In genomic region chr16:88569732-88570131, GRCm38 (mm10) we compare ENCODE assay signal across 30 mouse cellular contexts. TPM values are rescaled to one million over a fixed set of nuclear protein-coding genes. Genes with fewer than 3 reads are reported as not detected.
DNase-seq lines count a peak whose midpoint lies in the region; ATAC-seq and TF ChIP-seq lines count a peak whose summit lies in the region.
"Had no signal": no experiment of that assay in that cellular context is flagged by ENCODE, and none has a peak within 500 bp of the region (broad histone marks: within the 10 kb centered on the region; RNA-seq: fewer than 3 reads in every experiment).

No protein-coding gene starts in this region.

- peak overlapping the region; percentile 59 for H3K27ac ChIP-seq in kidney, embryonic 15.5 days
- H3K27ac ChIP-seq in kidney, postnatal 0 days = peak overlapping the region; percentile 42; the same call in 1 of the 2 replicates
- no peak overlapping the region for H3K27ac ChIP-seq in intestine, embryonic 15.5 days
- 0 out of 2 replicates have a peak overlapping the region, but pooled peaks have one; percentile 54 for H3K27ac ChIP-seq in intestine, postnatal 0 days (ENCODE audit: low read depth, low read length)
- H3K27ac ChIP-seq in hindbrain, embryonic 16.5 days (ENCODE audit: low read depth, low read length) = no peak overlapping the region
- H3K27ac ChIP-seq: embryonic facial prominence, embryonic 13.5 days; embryonic facial prominence, embryonic 15.5 days; forebrain, embryonic 10.5 days; forebrain, embryonic 12.5 days had no signal

- no peak for DNase-seq in kidney, postnatal 4 days
- no peak for DNase-seq in kidney, postnatal 0 days (ENCODE audit: low spot score)
- no peak for DNase-seq in kidney, adult 8-10 months
- DNase-seq: adrenal gland, postnatal 10 days; adrenal gland, postnatal 25 days; B cell, adult 2 months; cerebellum, adult 11 months; cerebellum, adult 18-20 months; cerebellum, adult 8-10 months; cerebellum, adult 9-11 months; cerebellum, postnatal 14 days; cerebellum, postnatal 36 days; embryo, embryonic 11 days had no signal

- no peak for ATAC-seq in kidney, embryonic 15.5 days (replicated peaks; ENCODE audit: low FRiP score)
- ATAC-seq in kidney, postnatal 0 days (replicated peaks; ENCODE audit: low FRiP score, low read depth) = no peak
- peak; percentile 90 for ATAC-seq in intestine, embryonic 15.5 days
- peak; percentile 84 for ATAC-seq in intestine, postnatal 0 days
- ATAC-seq in hindbrain, embryonic 16.5 days = no peak
- ATAC-seq: activated CD4-positive, CD25-positive, alpha-beta regulatory T cell, adult 4 months; CD4-positive, CD25-positive, alpha-beta regulatory T cell, adult 4 months; forebrain, embryonic 14.5 days; Patski had no signal

- H3K9ac ChIP-seq in kidney, embryonic 15.5 days = no peak overlapping the region
- H3K9ac ChIP-seq in kidney, postnatal 0 days (ENCODE audit: low read depth, low read length) = no peak overlapping the region
- no peak overlapping the region for H3K9ac ChIP-seq in intestine, embryonic 15.5 days
- no peak overlapping the region for H3K9ac ChIP-seq in intestine, postnatal 0 days (ENCODE audit: low read depth, low read length)
- H3K9ac ChIP-seq in hindbrain, embryonic 16.5 days (ENCODE audit: low read depth, low read length) = no peak overlapping the region
- H3K9ac ChIP-seq: embryonic facial prominence, embryonic 13.5 days; embryonic facial prominence, embryonic 15.5 days; forebrain, embryonic 12.5 days had no signal

- H3K36me3 ChIP-seq in kidney, embryonic 15.5 days = no peaks in the 10 kb centered on the region
- no peaks in the 10 kb centered on the region for H3K36me3 ChIP-seq in kidney, postnatal 0 days (ENCODE audit: insufficient read depth, low read length)
- H3K36me3 ChIP-seq in intestine, embryonic 15.5 days = no peaks in the 10 kb centered on the region
- no peaks in the 10 kb centered on the region for H3K36me3 ChIP-seq in intestine, postnatal 0 days (ENCODE audit: control insufficient read depth, insufficient read depth)
- no peaks in the 10 kb centered on the region for H3K36me3 ChIP-seq in hindbrain, embryonic 16.5 days (ENCODE audit: control insufficient read depth, insufficient read depth, low read length)
- H3K36me3 ChIP-seq: embryonic facial prominence, embryonic 13.5 days; embryonic facial prominence, embryonic 15.5 days; forebrain, embryonic 10.5 days; forebrain, embryonic 12.5 days; G1E had no signal

- no peak for TF ChIP-seq CTCF in kidney, postnatal 0 days (IDR thresholded peaks at IDR 0.05; ENCODE audit: low read depth)
- no peak for TF ChIP-seq CTCF in intestine, postnatal 0 days (IDR thresholded peaks at IDR 0.05; ENCODE audit: low read depth)

- H3K4me2 ChIP-seq in kidney, embryonic 15.5 days = no peak overlapping the region
- H3K4me2 ChIP-seq in kidney, postnatal 0 days (ENCODE audit: low read length) = no peak overlapping the region
- H3K4me2 ChIP-seq in intestine, embryonic 15.5 days (replicated peaks) = no peak overlapping the region
- H3K4me2 ChIP-seq in intestine, postnatal 0 days (replicated peaks; ENCODE audit: low read depth) = no peak overlapping the region
- H3K4me2 ChIP-seq in hindbrain, embryonic 16.5 days (ENCODE audit: low read length) = no peak overlapping the region
- H3K4me2 ChIP-seq: embryonic facial prominence, embryonic 13.5 days; embryonic facial prominence, embryonic 15.5 days; forebrain, embryonic 12.5 days had no signal

- 0 out of 2 replicates have a peak, but pooled peaks cover 7% of the 10 kb centered on the region for H3K4me1 ChIP-seq in kidney, embryonic 15.5 days
- H3K4me1 ChIP-seq in kidney, postnatal 0 days (replicated peaks; ENCODE audit: insufficient read depth, low read length) = 0 out of 2 replicates have a peak, but pooled peaks cover 4% of the 10 kb centered on the region
- no peaks in the 10 kb centered on the region for H3K4me1 ChIP-seq in intestine, embryonic 15.5 days (replicated peaks)
- H3K4me1 ChIP-seq in intestine, postnatal 0 days (replicated peaks; ENCODE audit: control insufficient read depth, insufficient read depth, low read length) = 0 out of 2 replicates have a peak, but pooled peaks cover 3% of the 10 kb centered on the region
- no peaks in the 10 kb centered on the region for H3K4me1 ChIP-seq in hindbrain, embryonic 16.5 days (ENCODE audit: control insufficient read depth, insufficient read depth, low read depth, low read length)
- H3K4me1 ChIP-seq: embryonic facial prominence, embryonic 13.5 days; embryonic facial prominence, embryonic 15.5 days; forebrain, embryonic 10.5 days; forebrain, embryonic 12.5 days had no signal

- no peak overlapping the region for H3K4me3 ChIP-seq in kidney, embryonic 15.5 days (replicated peaks)
- H3K4me3 ChIP-seq in kidney, postnatal 0 days (replicated peaks; ENCODE audit: low read depth, low read length) = no peak overlapping the region
- no peak overlapping the region for H3K4me3 ChIP-seq in intestine, embryonic 15.5 days (replicated peaks)
- H3K4me3 ChIP-seq in intestine, postnatal 0 days (ENCODE audit: low read depth, low read length) = no peak overlapping the region
- H3K4me3 ChIP-seq in hindbrain, embryonic 16.5 days (ENCODE audit: low read length) = no peak overlapping the region
- H3K4me3 ChIP-seq: embryonic facial prominence, embryonic 13.5 days; embryonic facial prominence, embryonic 15.5 days; erythroblast, embryonic 14.5 days; forebrain, embryonic 10.5 days; forebrain, embryonic 12.5 days had no signal

- H3K9me3 ChIP-seq in kidney, embryonic 15.5 days (replicated peaks) = no peaks in the 10 kb centered on the region
- H3K9me3 ChIP-seq in kidney, postnatal 0 days (replicated peaks; ENCODE audit: low read length) = no peaks in the 10 kb centered on the region
- no peaks in the 10 kb centered on the region for H3K9me3 ChIP-seq in intestine, embryonic 15.5 days
- no peaks in the 10 kb centered on the region for H3K9me3 ChIP-seq in intestine, postnatal 0 days (ENCODE audit: control insufficient read depth)
- no peaks in the 10 kb centered on the region for H3K9me3 ChIP-seq in hindbrain, embryonic 16.5 days (ENCODE audit: control insufficient read depth, low read length)
- H3K9me3 ChIP-seq: embryonic facial prominence, embryonic 13.5 days; embryonic facial prominence, embryonic 15.5 days; forebrain, embryonic 10.5 days; forebrain, embryonic 12.5 days had no signal

- WGBS in kidney, embryonic 15.5 days = 80% methylated on average over 3 of the region's 3 CpGs
- WGBS in kidney, postnatal 0 days = 69% methylated on average over 3 of the region's 3 CpGs
- WGBS in intestine, embryonic 15.5 days = 63% methylated on average over 3 of the region's 3 CpGs
- WGBS in intestine, postnatal 0 days = 37% methylated on average over 3 of the region's 3 CpGs
- WGBS in hindbrain, embryonic 16.5 days = 93% methylated on average over 3 of the region's 3 CpGs

- no peaks in the 10 kb centered on the region for H3K27me3 ChIP-seq in kidney, embryonic 15.5 days
- no peaks in the 10 kb centered on the region for H3K27me3 ChIP-seq in kidney, postnatal 0 days (ENCODE audit: insufficient read depth, low read length)
- no peaks in the 10 kb centered on the region for H3K27me3 ChIP-seq in intestine, embryonic 15.5 days (replicated peaks)
- no peaks in the 10 kb centered on the region for H3K27me3 ChIP-seq in intestine, postnatal 0 days (replicated peaks; ENCODE audit: control insufficient read depth, insufficient read depth, low read length)
- H3K27me3 ChIP-seq in hindbrain, embryonic 16.5 days (replicated peaks; ENCODE audit: control insufficient read depth, insufficient read depth, low read length) = no peaks in the 10 kb centered on the region
- H3K27me3 ChIP-seq: CH12.LX; embryonic facial prominence, embryonic 13.5 days; embryonic facial prominence, embryonic 15.5 days; forebrain, embryonic 12.5 days; Patski had no signal

RNA-seq across cellular contexts. Expression of gene Cldn8, which starts 6.7 kb away (rescaled TPM):
- polyA plus RNA-seq in kidney, embryonic 15.5 days (2015; fragmentation: Nextera tagmentation; extraction: Ambion mirVana) = 98.7 and 118 TPM in 2 replicates
- polyA plus RNA-seq in kidney, postnatal 0 days (2015; fragmentation: Nextera tagmentation; extraction: Ambion mirVana) = 210 and 219 TPM in 2 replicates
- polyA plus RNA-seq in intestine, embryonic 15.5 days (2015; fragmentation: Nextera tagmentation; extraction: Ambion mirVana) = 72.7 and 77.0 TPM in 2 replicates
- 48.9 and 56.8 TPM in 2 replicates for polyA plus RNA-seq in intestine, postnatal 0 days (2015; fragmentation: Nextera tagmentation; extraction: Ambion mirVana)
- polyA plus RNA-seq in hindbrain, embryonic 16.5 days (2015; fragmentation: Nextera tagmentation; extraction: Ambion mirVana) = not detected in 2 replicates
- polyA plus RNA-seq: activated CD4-positive, CD25-positive, alpha-beta regulatory T cell, adult 4 months; CD4-positive, CD25-positive, alpha-beta regulatory T cell, adult 4 months; erythroblast, embryonic 14.5 days; forebrain, embryonic 14.5 days; G1E had no signal

RNA-seq across cellular contexts. Expression of gene Krtap24-1, which starts 42.3 kb away (rescaled TPM):
- polyA plus RNA-seq in kidney, embryonic 15.5 days (2015; fragmentation: Nextera tagmentation; extraction: Ambion mirVana) = not detected in 2 replicates
- not detected in 2 replicates for polyA plus RNA-seq in kidney, postnatal 0 days (2015; fragmentation: Nextera tagmentation; extraction: Ambion mirVana)
- not detected in 2 replicates for polyA plus RNA-seq in intestine, embryonic 15.5 days (2015; fragmentation: Nextera tagmentation; extraction: Ambion mirVana)
- polyA plus RNA-seq in intestine, postnatal 0 days (2015; fragmentation: Nextera tagmentation; extraction: Ambion mirVana) = not detected in 2 replicates
- not detected in 2 replicates for polyA plus RNA-seq in hindbrain, embryonic 16.5 days (2015; fragmentation: Nextera tagmentation; extraction: Ambion mirVana)
- polyA plus RNA-seq: activated CD4-positive, CD25-positive, alpha-beta regulatory T cell, adult 4 months; brain, embryonic 14.5 days; CD4-positive, CD25-positive, alpha-beta regulatory T cell, adult 4 months; embryonic facial prominence, embryonic 11.5 days; embryonic facial prominence, embryonic 13.5 days; erythroblast, embryonic 14.5 days; forebrain, embryonic 10.5 days; forebrain, embryonic 12.5 days; forebrain, embryonic 14.5 days; G1E; Patski had no signal

RNA-seq across cellular contexts. Expression of gene 2310079G19Rik, which starts 57.7 kb away (rescaled TPM):
- polyA plus RNA-seq in kidney, embryonic 15.5 days (2015; fragmentation: Nextera tagmentation; extraction: Ambion mirVana) = not detected in 2 replicates
- polyA plus RNA-seq in kidney, postnatal 0 days (2015; fragmentation: Nextera tagmentation; extraction: Ambion mirVana) = not detected in 2 replicates
- not detected in 2 replicates for polyA plus RNA-seq in intestine, embryonic 15.5 days (2015; fragmentation: Nextera tagmentation; extraction: Ambion mirVana)
- polyA plus RNA-seq in intestine, postnatal 0 days (2015; fragmentation: Nextera tagmentation; extraction: Ambion mirVana) = not detected in 2 replicates
- not detected in 2 replicates for polyA plus RNA-seq in hindbrain, embryonic 16.5 days (2015; fragmentation: Nextera tagmentation; extraction: Ambion mirVana)
- polyA plus RNA-seq: activated CD4-positive, CD25-positive, alpha-beta regulatory T cell, adult 4 months; brain, embryonic 14.5 days; CD4-positive, CD25-positive, alpha-beta regulatory T cell, adult 4 months; embryonic facial prominence, embryonic 11.5 days; embryonic facial prominence, embryonic 13.5 days; embryonic facial prominence, embryonic 15.5 days; erythroblast, embryonic 14.5 days; forebrain, embryonic 10.5 days; forebrain, embryonic 12.5 days; forebrain, embryonic 14.5 days; G1E; Patski had no signal

Comparison
In these comparisons a context has a peak if more than half of its experiments do, and no peak if none do; other contexts are left out.
1. H3K27ac ChIP-seq: peak in kidney, embryonic 15.5 days (single experiment), kidney, postnatal 0 days (single experiment) and intestine, postnatal 0 days (single experiment); none in intestine, embryonic 15.5 days (single experiment) and hindbrain, embryonic 16.5 days (single experiment).
2. ATAC-seq: peak in intestine, embryonic 15.5 days (single experiment) and intestine, postnatal 0 days (single experiment); none in kidney, embryonic 15.5 days (single experiment), kidney, postnatal 0 days (single experiment) and hindbrain, embryonic 16.5 days (single experiment).
3. RNA of gene Cldn8, which starts 6.7 kb away (polyA plus RNA-seq): 210 to 219 TPM in kidney, postnatal 0 days, 98.7 to 118 TPM in kidney, embryonic 15.5 days, 72.7 to 77.0 TPM in intestine, embryonic 15.5 days and 48.9 to 56.8 TPM in intestine, postnatal 0 days; not detected in hindbrain, embryonic 16.5 days; every median in the first group is over 10 times any median in the second.